Mouse (Mus musculus): ENCODE results near the gene Mesp2. TPM values are rescaled to one million over a fixed set of nuclear protein-coding genes. Genes with fewer than 3 reads are reported as not detected.
"Not testable (repeated sequence)": the region's sequence is repeated elsewhere in the genome, so short reads cannot be mapped to it uniquely, and the experiment has no call there.

Mesp2 gene
- polyA plus RNA-seq, 1 experiment from 2014 or later: 0.23 TPM

- Histone ChIP-seq H3K36me3 (no peaks in the 10 kb centered on the region), H3K9ac (no peak overlapping the region), H3K9me3 (replicated peaks) (no peaks in the 10 kb centered on the region), H3K4me1 (replicated peaks) (peaks cover 7% of the 10 kb centered on the region), H3K4me3 (no peak overlapping the region), H3K27ac (no peak overlapping the region), H3K4me2 (no peak overlapping the region), H3K27me3 (peaks cover 31% of the 10 kb centered on the region)
- WGBS: 16% methylated on average over 6 of the region's 6 CpGs
- ATAC-seq (replicated peaks; ENCODE audit: insufficient number of reproducible peaks, insufficient read depth, low FRiP score, low read depth): peak; percentile 12; the same call in 1 of the 2 replicates
These were observed 24.2 kb upstream of the Mesp2 start for GRCm38 (mm10) chr7:79786295-79786694.

GRCm38 (mm10) chr7:79789812-79790211 lies 20.7 kb upstream of the Mesp2 start:
- not testable (repeated sequence) for H3K9ac ChIP-seq; H3K4me3 ChIP-seq; H3K27ac ChIP-seq; H3K9me3 ChIP-seq (replicated peaks); H3K4me2 ChIP-seq; ATAC-seq (replicated peaks; ENCODE audit: insufficient number of reproducible peaks, insufficient read depth, low FRiP score, low read depth); H3K36me3 ChIP-seq
- Histone ChIP-seq H3K4me1 (replicated peaks) (peaks cover 21% of the 10 kb centered on the region), H3K27me3 (peaks cover 65% of the 10 kb centered on the region)
- 54% methylated on average over 2 of the region's 2 CpGs for WGBS

DNA sequence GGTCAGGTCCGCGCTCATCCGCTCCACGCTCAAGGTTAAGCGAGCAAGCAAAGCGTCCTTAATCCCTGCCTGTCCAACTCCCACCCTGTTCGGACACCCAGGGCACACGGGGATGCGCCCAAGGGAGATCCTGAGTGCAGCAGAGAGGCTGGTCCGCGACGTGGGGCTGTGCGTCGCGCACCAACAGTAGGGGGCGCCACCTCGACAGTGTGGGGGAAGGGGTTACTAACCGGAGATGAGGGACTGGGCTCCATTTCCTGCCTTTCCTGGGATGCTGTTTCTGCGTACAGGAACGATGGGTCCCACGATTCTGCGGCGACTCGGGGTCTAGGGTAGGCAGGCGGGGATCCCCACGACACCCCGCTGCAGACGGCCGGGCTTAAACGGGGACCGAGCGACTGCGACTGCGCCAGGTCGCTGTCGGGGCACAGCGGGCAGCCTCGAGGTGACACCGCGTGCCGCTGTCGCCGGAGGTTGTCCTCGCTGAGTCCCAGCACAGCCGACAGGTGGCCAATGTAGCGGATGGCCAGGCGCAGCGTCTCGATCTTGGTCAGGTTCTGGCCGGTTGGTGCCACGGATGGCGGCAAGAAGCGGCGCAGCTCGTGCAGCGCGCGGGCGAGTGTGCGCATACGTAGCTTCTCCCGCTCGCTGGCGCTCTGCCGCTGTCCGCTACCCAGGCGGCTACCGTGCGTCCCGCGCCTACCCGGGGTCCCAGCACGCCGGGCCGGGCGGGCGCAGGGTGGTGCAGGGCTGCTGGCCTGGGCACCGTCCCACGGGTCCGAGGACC lies 17.7 kb upstream of the Mesp2 start:
- H3K27me3 ChIP-seq: peaks cover 71% of the 10 kb centered on the region

GRCm38 (mm10) chr7:79793688-79794087 lies 16.8 kb upstream of the Mesp2 start, which contains the start of gene Mesp1:
Gene Mesp1 (minus strand): TSS chr7:79793788.
- H3K27ac ChIP-seq: no peak within 1 kb of the TSS
- peak within 1 kb of the TSS; percentile 46 for H3K9ac ChIP-seq
- H3K4me3 ChIP-seq: peak within 1 kb of the TSS; percentile 48
- H3K9me3 ChIP-seq (replicated peaks): no peaks in the 10 kb centered on the region
- 73% methylated on average over 6 of the region's 6 CpGs for WGBS
- H3K4me1 ChIP-seq (replicated peaks): peaks cover 16% of the 10 kb centered on the region
- H3K36me3 ChIP-seq: no peaks in the 10 kb centered on the region
- no peak for ATAC-seq (replicated peaks; ENCODE audit: insufficient number of reproducible peaks, insufficient read depth, low FRiP score, low read depth)
- peaks cover 74% of the 10 kb centered on the region for H3K27me3 ChIP-seq
- peak within 1 kb of the TSS; percentile 80 for H3K4me2 ChIP-seq

More for the DNA sequence above, 17.7 kb upstream of the Mesp2 start:
- peak overlapping the region; percentile 48 for H3K4me3 ChIP-seq
- H3K36me3 ChIP-seq: no peaks in the 10 kb centered on the region
- no peak overlapping the region for H3K27ac ChIP-seq
- H3K4me1 ChIP-seq (replicated peaks): peaks cover 16% of the 10 kb centered on the region
- peak overlapping the region; percentile 46 for H3K9ac ChIP-seq
- ATAC-seq (replicated peaks; ENCODE audit: insufficient number of reproducible peaks, insufficient read depth, low FRiP score, low read depth): peak; percentile 50; the same call in 1 of the 2 replicates
- peak overlapping the region; percentile 80 for H3K4me2 ChIP-seq
- H3K9me3 ChIP-seq (replicated peaks): no peaks in the 10 kb centered on the region
- 1% methylated on average over 80 of the region's 80 CpGs for WGBS

DNA sequence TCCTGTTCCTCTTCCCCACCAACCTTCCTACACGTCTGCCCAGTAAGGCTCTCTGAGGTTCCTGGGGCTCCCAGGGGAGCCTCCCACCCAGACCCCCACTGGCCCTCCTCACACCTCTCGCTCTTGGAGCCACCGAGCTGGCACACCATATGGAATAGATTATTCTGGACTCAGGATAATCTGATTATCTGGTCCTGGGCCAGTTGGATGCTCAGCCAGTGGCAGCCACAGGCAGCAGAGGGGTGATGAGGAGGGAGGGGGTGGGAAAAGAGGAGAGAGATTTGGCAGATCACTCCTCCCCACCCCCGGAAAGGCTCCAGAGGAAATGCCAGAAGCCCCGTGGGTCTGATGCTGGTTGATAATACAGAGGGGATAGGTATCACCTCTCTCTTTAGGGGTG lies 11.9 kb upstream of the Mesp2 start:
- WGBS: 21% methylated on average over 5 of the region's 5 CpGs
- no peak overlapping the region for H3K27ac ChIP-seq
- ATAC-seq (replicated peaks; ENCODE audit: insufficient number of reproducible peaks, insufficient read depth, low FRiP score, low read depth): no peak
- no peaks in the 10 kb centered on the region for H3K9me3 ChIP-seq (replicated peaks)
- no peak overlapping the region for H3K4me2 ChIP-seq
- H3K4me1 ChIP-seq (replicated peaks): no peaks in the 10 kb centered on the region
- H3K27me3 ChIP-seq: peaks cover 45% of the 10 kb centered on the region
- H3K36me3 ChIP-seq: no peaks in the 10 kb centered on the region
- no peak overlapping the region for H3K9ac ChIP-seq
- no peak overlapping the region for H3K4me3 ChIP-seq

DNA sequence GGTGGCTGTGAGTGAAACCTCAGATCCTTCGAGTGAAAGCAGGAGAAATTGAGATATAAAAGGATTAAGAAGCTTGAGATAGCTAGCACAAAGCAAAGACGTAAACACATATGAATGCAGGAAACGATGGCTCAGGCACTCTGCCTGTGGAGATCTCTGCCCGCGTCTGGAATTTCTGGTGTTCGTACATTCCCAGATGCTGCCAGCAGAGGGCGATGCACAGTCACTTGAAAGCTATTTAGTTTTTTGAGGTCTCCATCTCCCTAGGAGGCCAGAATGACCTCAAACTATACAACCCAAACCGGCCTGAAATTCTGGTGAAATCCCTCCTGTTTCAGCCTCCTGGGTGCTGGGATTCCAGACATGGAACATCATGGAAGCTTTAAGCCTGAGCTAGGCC lies 11.5 kb upstream of the Mesp2 start:
- Histone ChIP-seq H3K4me2 (no peak overlapping the region), H3K27ac (no peak overlapping the region), H3K4me1 (replicated peaks) (peaks cover 4% of the 10 kb centered on the region), H3K36me3 (no peaks in the 10 kb centered on the region), H3K27me3 (peaks cover 40% of the 10 kb centered on the region), H3K4me3 (no peak overlapping the region), H3K9ac (no peak overlapping the region), H3K9me3 (replicated peaks) (no peaks in the 10 kb centered on the region)
- 2% methylated on average over 8 of the region's 8 CpGs for WGBS
- ATAC-seq (replicated peaks; ENCODE audit: insufficient number of reproducible peaks, insufficient read depth, low FRiP score, low read depth): no peak

- Histone ChIP-seq H3K4me1 (replicated peaks) (peaks cover 7% of the 10 kb centered on the region), H3K4me3 (no peak overlapping the region), H3K27ac (no peak overlapping the region), H3K36me3 (no peaks in the 10 kb centered on the region), H3K9me3 (replicated peaks) (no peaks in the 10 kb centered on the region), H3K27me3 (peaks cover 36% of the 10 kb centered on the region), H3K9ac (no peak overlapping the region), H3K4me2 (no peak overlapping the region)
- 56% methylated on average over 6 of the region's 6 CpGs for WGBS
- no peak for ATAC-seq (replicated peaks; ENCODE audit: insufficient number of reproducible peaks, insufficient read depth, low FRiP score, low read depth)
These were observed 11.0 kb upstream of the Mesp2 start for GRCm38 (mm10) chr7:79799506-79799905.

DNA sequence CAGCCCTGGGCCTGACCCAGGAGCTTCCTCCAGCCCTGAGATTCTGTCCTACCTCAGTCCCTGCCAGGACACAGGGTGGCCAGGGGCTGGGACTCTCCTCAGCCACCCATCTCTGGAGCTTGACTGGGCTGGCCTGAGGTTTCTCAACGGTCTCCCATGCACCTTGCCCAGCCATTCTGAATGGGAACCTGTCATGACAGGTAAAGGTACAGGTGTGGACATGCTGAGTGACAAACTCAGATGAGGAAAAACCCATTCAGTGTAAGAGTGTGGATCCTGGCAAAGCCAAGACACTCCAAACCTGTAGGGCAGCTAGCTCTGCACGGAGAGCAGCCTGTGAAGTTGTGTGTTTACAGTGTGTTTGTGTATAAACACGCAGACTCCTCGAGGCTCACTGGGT lies 10.2 kb upstream of the Mesp2 start:
- no peak overlapping the region for H3K4me2 ChIP-seq
- 72% methylated on average over 4 of the region's 4 CpGs for WGBS
- H3K36me3 ChIP-seq: no peaks in the 10 kb centered on the region
- no peak for ATAC-seq (replicated peaks; ENCODE audit: insufficient number of reproducible peaks, insufficient read depth, low FRiP score, low read depth)
- no peak overlapping the region for H3K27ac ChIP-seq
- no peaks in the 10 kb centered on the region for H3K9me3 ChIP-seq (replicated peaks)
- H3K4me3 ChIP-seq: no peak overlapping the region
- peaks cover 7% of the 10 kb centered on the region for H3K4me1 ChIP-seq (replicated peaks)
- no peak overlapping the region for H3K9ac ChIP-seq
- H3K27me3 ChIP-seq: peaks cover 30% of the 10 kb centered on the region

DNA sequence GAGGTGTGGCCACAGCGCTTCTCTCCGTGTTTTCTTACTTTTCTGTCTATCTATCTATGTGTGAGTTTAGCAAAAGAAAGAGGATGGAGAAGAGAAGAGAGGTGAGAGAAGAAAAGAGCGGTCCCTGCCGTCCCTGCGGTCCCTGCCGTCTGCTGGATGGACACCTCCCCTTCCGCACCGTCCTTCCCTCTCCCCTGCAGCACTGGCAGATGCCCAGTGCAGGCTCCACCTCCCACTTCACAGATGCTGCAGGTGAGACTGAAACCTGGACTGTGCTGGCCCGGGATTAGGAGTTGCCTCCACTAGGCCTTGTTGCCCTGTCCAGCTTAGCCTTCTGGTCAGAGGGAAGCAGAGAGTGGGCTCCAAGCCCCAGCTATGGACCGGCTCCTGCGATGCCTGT lies 9.1 kb upstream of the Mesp2 start:
- H3K27ac ChIP-seq: no peak overlapping the region
- H3K4me3 ChIP-seq: no peak overlapping the region
- H3K27me3 ChIP-seq: peaks cover 23% of the 10 kb centered on the region
- H3K36me3 ChIP-seq: no peaks in the 10 kb centered on the region
- peaks cover 7% of the 10 kb centered on the region for H3K4me1 ChIP-seq (replicated peaks)
- no peak overlapping the region for H3K9ac ChIP-seq
- 71% methylated on average over 11 of the region's 11 CpGs for WGBS
- ATAC-seq (replicated peaks; ENCODE audit: insufficient number of reproducible peaks, insufficient read depth, low FRiP score, low read depth): no peak
- no peak overlapping the region for H3K4me2 ChIP-seq
- H3K9me3 ChIP-seq (replicated peaks): no peaks in the 10 kb centered on the region

GRCm38 (mm10) chr7:79802037-79802436 lies 8.5 kb upstream of the Mesp2 start:
- Histone ChIP-seq H3K27me3 (peaks cover 23% of the 10 kb centered on the region), H3K36me3 (no peaks in the 10 kb centered on the region), H3K4me3 (no peak overlapping the region), H3K27ac (no peak overlapping the region), H3K4me1 (replicated peaks) (peaks cover 7% of the 10 kb centered on the region), H3K4me2 (no peak overlapping the region), H3K9me3 (replicated peaks) (no peaks in the 10 kb centered on the region), H3K9ac (no peak overlapping the region)
- WGBS: 72% methylated on average over 5 of the region's 5 CpGs
- no peak for ATAC-seq (replicated peaks; ENCODE audit: insufficient number of reproducible peaks, insufficient read depth, low FRiP score, low read depth)

DNA sequence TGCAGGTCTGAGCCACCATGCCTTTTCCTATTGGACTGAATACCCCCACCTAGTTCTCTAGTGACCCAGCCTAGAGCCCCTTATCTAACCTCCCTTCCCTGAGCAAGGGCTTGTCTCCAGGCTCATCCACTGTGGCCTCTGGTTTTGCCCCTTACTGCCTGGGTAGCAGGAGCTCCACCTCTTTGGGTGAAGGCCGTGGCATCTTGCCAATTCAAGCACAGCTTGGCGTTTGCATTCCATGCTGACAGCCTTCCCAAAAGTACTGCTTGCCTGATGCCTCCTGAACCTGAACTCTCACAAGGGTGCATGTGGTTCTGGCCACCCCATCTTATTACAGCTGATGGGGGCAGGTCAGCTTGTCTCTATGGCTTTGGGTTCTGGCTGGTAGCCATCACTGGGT lies 6.6 kb upstream of the Mesp2 start:
- Histone ChIP-seq H3K4me3 (no peak overlapping the region), H3K27ac (no peak overlapping the region), H3K27me3 (peaks cover 11% of the 10 kb centered on the region; the same call in 1 of the 2 replicates), H3K9me3 (replicated peaks) (no peaks in the 10 kb centered on the region), H3K36me3 (no peaks in the 10 kb centered on the region), H3K9ac (no peak overlapping the region), H3K4me2 (no peak overlapping the region), H3K4me1 (replicated peaks) (peaks cover 7% of the 10 kb centered on the region)
- ATAC-seq (replicated peaks; ENCODE audit: insufficient number of reproducible peaks, insufficient read depth, low FRiP score, low read depth): 0 out of 2 replicates have a peak, but pooled peaks have one; percentile 16
- WGBS: 20% methylated on average over 2 of the region's 2 CpGs

- WGBS: 83% methylated on average over 7 of the region's 7 CpGs
- ATAC-seq (replicated peaks; ENCODE audit: insufficient number of reproducible peaks, insufficient read depth, low FRiP score, low read depth): no peak
These were observed 2.0 kb upstream of the Mesp2 start for GRCm38 (mm10) chr7:79808561-79808960.

More at GRCm38 (mm10) chr7:79808561-79808960, 2.0 kb upstream of the Mesp2 start:
- Histone ChIP-seq H3K4me2 (no peak overlapping the region), H3K9ac (no peak overlapping the region), H3K4me3 (no peak overlapping the region), H3K4me1 (replicated peaks) (peaks cover 15% of the 10 kb centered on the region), H3K27me3 (peaks cover 28% of the 10 kb centered on the region), H3K27ac (no peak overlapping the region), H3K36me3 (no peaks in the 10 kb centered on the region), H3K9me3 (replicated peaks) (no peaks in the 10 kb centered on the region)
